Mouse (Mus musculus) bone marrow macrophage, adult 2 months (primary cell): ENCODE measurements around the gene Tsc22d1.

Experiments used
- CTCF ChIP-seq: IDR thresholded peaks from 2 replicates; pipeline ENCODE4 v1.5.1; 2012; ENCODE audit warnings: low read depth, mild to moderate bottlenecking, low read length, moderate library complexity
- POLR2A ChIP-seq: IDR thresholded peaks from 2 replicates; pipeline ENCODE4 v1.6.1; 2012; ENCODE audit warnings: mild to moderate bottlenecking, low read depth, low read length, borderline replicate concordance

- no peak for TF ChIP-seq CTCF
- TF ChIP-seq POLR2A = no peak
Measured at GRCm38 (mm10) chr14:76533170-76533815, 118.5 kb downstream of the Tsc22d1 start.
